Mouse (Mus musculus) neural tube, embryonic 11.5 days (tissue): Measurements from ENCODE around the gene Dnah17. TPM values are rescaled to one million over a fixed set of nuclear protein-coding genes. Genes with fewer than 3 reads are reported as not detected.

Source experiments
- ATAC-seq: fragments of 200-750 bp; cut with Nextera tagmentation; 2 replicates; pipeline ENCODE4 v1.8.0; 2017; ENCODE audit warnings: moderate number of reproducible peaks, mild to moderate bottlenecking, moderate TSS enrichment, moderate library complexity; ENCODE audit not compliant: insufficient read depth, low FRiP score, low TSS enrichment
- DNase-seq: peaks from one replicate; pipeline ENCODE4 v3.0.0-alpha.2; 2015; ENCODE audit warnings: low spot score
- H3K27ac ChIP-seq: fragments of 300-500 bp; sonication (generic); 2 replicates; pipeline ENCODE4 v1.5.1; 2014; ENCODE audit warnings: low read depth, mild to moderate bottlenecking, low read length
- H3K27me3 ChIP-seq: fragments of 300-500 bp; sonication (generic); 2 replicates; pipeline ENCODE4 v1.6.1; 2014; ENCODE audit warnings: mild to moderate bottlenecking, low read length, mixed read lengths; ENCODE audit not compliant: control insufficient read depth, insufficient read depth
- H3K36me3 ChIP-seq: fragments of 300-500 bp; sonication (generic); 2 replicates; pipeline ENCODE4 v1.6.1; 2014; ENCODE audit warnings: mild to moderate bottlenecking, low read length, moderate library complexity, mixed read lengths; ENCODE audit not compliant: control insufficient read depth, insufficient read depth
- H3K4me1 ChIP-seq: fragments of 300-500 bp; sonication (generic); 2 replicates; pipeline ENCODE4 v1.6.1; 2014; ENCODE audit warnings: low read length, mixed read lengths; ENCODE audit not compliant: control insufficient read depth, insufficient read depth
- H3K4me2 ChIP-seq: fragments of 300-500 bp; sonication (generic); 2 replicates; pipeline ENCODE4 v1.6.1; 2014; ENCODE audit warnings: low read depth, mild to moderate bottlenecking, moderate library complexity
- H3K4me3 ChIP-seq: fragments of 300-500 bp; sonication (generic); 2 replicates; pipeline ENCODE4 v1.5.1; 2014; ENCODE audit warnings: low read depth, low read length
- H3K9ac ChIP-seq: fragments of 300-500 bp; sonication (generic); 2 replicates; pipeline ENCODE4 v1.6.1; 2014; ENCODE audit warnings: mild to moderate bottlenecking, low read length
- H3K9me3 ChIP-seq: fragments of 300-500 bp; sonication (generic); 2 replicates; pipeline ENCODE4 v1.6.1; 2016; ENCODE audit warnings: low read length; ENCODE audit not compliant: control insufficient read depth
- WGBS: fragments of 180-500 bp; shearing (Covaris S2); extraction: QIAGEN DNeasy Blood & Tissue Kit; methylation state at CpG from one replicate; pipeline ENCODE4 v1.1.7; 2014; 5-methylcytosine and 5-hydroxymethylcytosine counted together
- polyA plus RNA-seq: library from polyadenylated mRNA; unstranded; fragments of >200 nt; fragmentation: Nextera tagmentation; extraction: Ambion mirVana; gene quantifications from 2 replicates; pipeline ENCODE4 v1.2.1, GENCODE M21; 2014

The Dnah17 gene
- polyA plus RNA-seq, 1 experiment from 2014 or later = 0.13 TPM

DNA sequence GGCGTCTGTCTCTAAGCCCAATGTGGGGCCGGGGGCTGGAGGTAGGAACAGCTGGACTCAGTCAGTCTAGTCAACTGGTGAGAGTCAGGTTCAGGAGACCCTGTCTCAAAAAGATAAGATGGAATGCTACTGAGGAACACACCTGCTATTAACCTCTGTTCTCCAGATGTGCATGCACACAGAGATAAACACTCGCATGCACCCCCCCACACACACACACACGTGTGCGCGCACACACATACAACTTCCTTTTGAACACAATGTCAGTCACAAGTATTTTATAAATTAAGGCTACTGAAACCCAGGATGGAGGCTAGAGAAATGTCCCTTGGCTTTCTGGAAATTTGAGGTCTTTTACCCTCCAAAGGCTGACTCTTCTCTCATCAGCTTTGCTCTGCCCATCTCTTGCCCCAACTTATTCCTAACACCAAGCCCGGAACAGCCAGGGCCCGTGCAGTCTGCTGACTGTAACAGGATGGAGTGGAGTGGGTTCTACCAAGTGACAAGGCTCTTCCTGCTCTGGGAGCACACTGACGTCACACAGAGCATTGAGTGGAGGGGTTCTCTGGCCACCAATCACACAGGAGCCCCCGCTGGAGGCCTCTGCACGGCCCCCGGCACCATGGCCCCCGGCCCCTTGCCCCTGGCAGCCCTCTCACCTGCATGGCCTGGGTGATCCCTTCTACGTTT lies 16.8 kb downstream of the Dnah17 start:
- 86% methylated on average over 14 of the region's 14 CpGs for WGBS
- H3K4me2 ChIP-seq = no peak overlapping the region
- no peak for DNase-seq
- no peaks in the 10 kb centered on the region for H3K9me3 ChIP-seq
- H3K4me1 ChIP-seq = no peaks in the 10 kb centered on the region
- H3K36me3 ChIP-seq = no peaks in the 10 kb centered on the region
- no peaks in the 10 kb centered on the region for H3K27me3 ChIP-seq
- no peak overlapping the region for H3K27ac ChIP-seq
- no peak for ATAC-seq
- no peak overlapping the region for H3K4me3 ChIP-seq
- no peak overlapping the region for H3K9ac ChIP-seq

DNA sequence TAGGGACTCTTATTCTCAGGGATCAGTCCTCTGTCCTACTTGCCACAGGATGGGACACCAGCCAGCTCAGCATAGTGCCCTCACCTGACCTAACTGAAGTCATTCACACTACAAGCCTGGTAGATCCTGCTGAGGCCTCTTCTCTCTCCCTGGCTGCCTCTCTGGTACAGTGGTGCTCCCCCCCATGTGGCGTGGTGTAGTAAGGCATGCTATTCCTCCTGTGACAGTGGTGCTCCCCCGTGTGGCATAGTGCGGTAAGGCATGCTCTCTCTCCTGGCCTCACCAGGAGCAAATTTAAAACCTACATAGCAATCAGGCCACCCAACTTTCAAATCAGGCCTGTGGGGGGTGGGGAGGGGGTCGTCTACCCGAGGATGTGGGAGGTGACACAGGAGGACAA lies 26.4 kb downstream of the Dnah17 start:
- H3K9ac ChIP-seq = no peak overlapping the region
- H3K27ac ChIP-seq = no peak overlapping the region
- WGBS = 12% methylated on average over 5 of the region's 5 CpGs
- H3K4me1 ChIP-seq = no peaks in the 10 kb centered on the region
- H3K4me3 ChIP-seq = no peak overlapping the region
- no peaks in the 10 kb centered on the region for H3K27me3 ChIP-seq
- H3K4me2 ChIP-seq = no peak overlapping the region
- H3K9me3 ChIP-seq = no peaks in the 10 kb centered on the region
- DNase-seq (peak; percentile 85), ATAC-seq (no peak)
- H3K36me3 ChIP-seq = no peaks in the 10 kb centered on the region

DNA sequence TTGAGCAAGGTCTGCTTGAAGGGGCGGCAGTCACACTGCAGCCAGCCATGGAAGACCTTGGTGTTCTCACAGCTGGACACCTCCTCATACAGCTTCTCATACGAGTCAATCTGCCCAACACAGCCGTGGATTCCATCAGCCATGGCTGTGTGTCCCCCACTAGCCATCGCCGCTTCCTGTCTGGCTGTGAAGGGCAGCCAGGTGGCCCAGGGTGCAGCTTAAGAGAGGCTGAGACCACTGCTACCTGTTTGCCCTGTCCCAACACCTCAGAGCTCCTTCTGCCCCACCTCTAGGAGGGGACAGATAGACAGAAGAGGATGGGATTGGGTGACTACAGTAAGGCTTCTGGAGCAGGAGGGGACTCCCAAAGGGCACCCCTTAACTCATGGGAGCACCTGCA lies 27.1 kb downstream of the Dnah17 start:
- no peak overlapping the region for H3K9ac ChIP-seq
- H3K4me3 ChIP-seq = no peak overlapping the region
- no peak; the same call in 1 of the 2 replicates for ATAC-seq
- no peak for DNase-seq
- no peaks in the 10 kb centered on the region for H3K27me3 ChIP-seq
- H3K9me3 ChIP-seq = no peaks in the 10 kb centered on the region
- H3K36me3 ChIP-seq = no peaks in the 10 kb centered on the region
- WGBS = 89% methylated on average over 5 of the region's 5 CpGs
- no peak overlapping the region for H3K4me2 ChIP-seq
- H3K4me1 ChIP-seq = no peaks in the 10 kb centered on the region
- no peak overlapping the region for H3K27ac ChIP-seq

DNA sequence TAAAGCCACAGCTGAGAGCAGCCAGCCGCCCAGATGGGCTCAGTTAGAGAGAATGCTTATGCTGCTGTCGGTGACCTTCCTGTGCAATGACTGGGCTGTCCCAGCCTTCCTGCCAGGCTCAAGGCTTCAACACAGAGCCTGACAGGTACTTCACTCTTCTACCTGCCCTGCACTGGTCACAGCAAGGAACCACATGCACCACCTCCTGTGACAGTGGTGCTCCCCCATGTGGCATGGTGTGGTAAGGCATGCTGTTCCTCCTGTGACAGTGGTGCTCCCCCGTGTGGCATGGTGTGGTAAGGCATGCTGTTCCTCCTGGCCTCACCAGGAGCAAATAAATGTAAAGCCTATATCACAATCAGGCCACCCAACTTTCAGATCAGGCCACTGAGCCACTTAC lies 27.6 kb downstream of the Dnah17 start:
- Histone ChIP-seq H3K27ac (no peak overlapping the region), H3K27me3 (no peaks in the 10 kb centered on the region), H3K4me2 (no peak overlapping the region), H3K9ac (no peak overlapping the region), H3K9me3 (no peaks in the 10 kb centered on the region), H3K36me3 (no peaks in the 10 kb centered on the region), H3K4me3 (no peak overlapping the region), H3K4me1 (no peaks in the 10 kb centered on the region)
- ATAC-seq (no peak), DNase-seq (peak; percentile 86)
- 64% methylated on average over 3 of the region's 3 CpGs for WGBS

DNA sequence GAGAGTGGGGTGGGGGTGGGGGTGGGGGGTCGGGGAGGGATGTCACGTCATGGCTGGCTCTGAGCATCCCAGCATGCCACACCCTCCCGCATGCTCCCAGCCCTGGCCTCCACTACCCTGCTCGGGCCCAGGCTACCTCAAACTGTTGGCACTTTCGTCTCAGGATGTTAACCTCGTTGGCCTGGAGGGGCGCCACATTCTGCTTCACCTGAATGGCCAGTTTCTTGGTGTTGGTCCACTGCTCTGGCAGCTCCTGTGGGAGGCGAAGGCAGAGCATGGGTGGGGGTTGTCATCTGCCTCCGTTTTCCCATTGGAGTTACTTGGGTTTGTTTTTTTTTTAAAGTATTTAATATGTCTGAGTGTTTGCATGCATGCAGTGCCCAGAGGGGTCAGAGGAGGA lies 29.3 kb downstream of the Dnah17 start:
- Histone ChIP-seq H3K4me1 (no peaks in the 10 kb centered on the region), H3K27me3 (no peaks in the 10 kb centered on the region), H3K27ac (no peak overlapping the region), H3K9ac (no peak overlapping the region), H3K9me3 (no peaks in the 10 kb centered on the region), H3K36me3 (no peaks in the 10 kb centered on the region), H3K4me3 (no peak overlapping the region), H3K4me2 (no peak overlapping the region)
- WGBS = 55% methylated on average over 9 of the region's 9 CpGs
- ATAC-seq (no peak), DNase-seq (no peak)

DNA sequence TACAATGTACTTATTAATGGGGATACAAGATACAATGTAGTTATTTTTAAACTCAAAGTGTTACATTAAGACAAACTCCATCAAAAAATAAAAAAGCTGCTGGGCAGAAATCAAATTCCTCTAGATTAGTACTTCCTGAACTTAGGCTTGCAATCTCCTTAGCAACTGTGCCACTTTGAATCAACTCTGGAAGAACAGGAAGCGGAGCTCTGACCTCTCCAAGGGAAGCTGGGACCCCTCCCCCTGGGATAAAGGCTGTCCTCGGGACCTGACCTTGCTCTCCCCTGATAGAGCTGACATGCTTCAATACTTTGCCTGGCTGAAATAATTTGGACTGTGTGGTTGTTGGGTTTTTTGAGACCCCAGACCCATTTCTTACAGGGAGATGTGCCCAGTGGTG lies 33.7 kb downstream of the Dnah17 start:
- no peak overlapping the region for H3K4me3 ChIP-seq
- ATAC-seq (no peak), DNase-seq (no peak)
- no peak overlapping the region for H3K9ac ChIP-seq
- no peaks in the 10 kb centered on the region for H3K4me1 ChIP-seq
- H3K27ac ChIP-seq = no peak overlapping the region
- no peak overlapping the region for H3K4me2 ChIP-seq
- no peaks in the 10 kb centered on the region for H3K9me3 ChIP-seq
- no peaks in the 10 kb centered on the region for H3K36me3 ChIP-seq
- H3K27me3 ChIP-seq = no peaks in the 10 kb centered on the region
- WGBS = 66% methylated on average over 2 of the region's 2 CpGs

DNA sequence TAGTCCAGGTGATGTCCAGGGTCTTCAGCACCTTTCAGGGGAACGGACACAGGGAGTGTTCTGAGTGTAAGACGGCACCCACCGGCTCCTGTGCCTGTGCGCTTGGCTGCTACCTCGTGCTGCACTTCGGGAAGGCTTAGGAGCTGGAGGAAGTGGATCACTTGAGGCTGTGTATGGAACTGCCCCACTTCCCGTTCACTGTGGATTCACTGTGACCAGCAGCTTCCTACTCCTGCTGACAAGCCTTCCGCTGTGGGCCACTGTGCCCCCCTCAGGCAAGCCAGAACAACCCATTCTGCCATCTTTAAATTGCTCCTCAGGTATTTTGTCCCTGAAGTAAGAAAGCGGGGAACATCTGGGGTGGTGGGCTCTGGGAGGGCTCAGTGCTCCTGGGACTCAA lies 35.4 kb downstream of the Dnah17 start:
- Histone ChIP-seq H3K9me3 (no peaks in the 10 kb centered on the region), H3K27me3 (no peaks in the 10 kb centered on the region), H3K27ac (no peak overlapping the region), H3K4me2 (no peak overlapping the region), H3K9ac (no peak overlapping the region), H3K36me3 (no peaks in the 10 kb centered on the region), H3K4me3 (no peak overlapping the region), H3K4me1 (no peaks in the 10 kb centered on the region)
- WGBS = 91% methylated on average over 9 of the region's 9 CpGs
- DNase-seq (no peak), ATAC-seq (no peak)

DNA sequence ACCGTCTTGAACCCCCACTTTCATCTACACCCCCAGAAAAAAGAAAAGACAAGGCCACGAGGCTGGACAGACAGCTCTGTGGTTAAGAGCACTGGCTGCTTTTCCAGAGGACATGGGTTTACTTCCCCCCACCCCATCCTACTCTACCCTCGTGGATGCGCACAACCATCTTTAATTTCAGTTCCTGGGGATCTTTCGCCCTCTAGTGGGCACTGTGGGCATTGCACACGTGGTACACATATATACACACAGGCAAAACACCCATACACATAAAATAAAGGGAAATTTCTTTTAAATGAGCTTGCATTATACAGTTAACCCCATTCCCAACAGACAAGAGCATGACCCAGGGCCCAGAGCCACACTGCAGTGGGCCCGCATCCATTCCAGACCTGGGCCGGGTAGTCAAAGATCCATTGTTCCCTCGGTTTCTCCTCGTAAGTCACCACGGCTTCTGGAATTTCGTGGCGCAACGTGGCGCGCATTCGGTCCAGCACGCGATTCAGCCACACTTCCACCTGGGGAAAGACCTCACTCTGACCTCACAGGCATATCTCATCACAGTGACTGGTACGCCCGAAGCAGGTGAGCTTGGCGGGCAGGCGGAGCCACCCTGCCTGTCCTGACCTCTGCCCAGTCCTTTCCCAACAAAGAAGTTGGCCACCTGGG lies 39.3 kb downstream of the Dnah17 start:
- ATAC-seq (no peak), DNase-seq (no peak)

DNA sequence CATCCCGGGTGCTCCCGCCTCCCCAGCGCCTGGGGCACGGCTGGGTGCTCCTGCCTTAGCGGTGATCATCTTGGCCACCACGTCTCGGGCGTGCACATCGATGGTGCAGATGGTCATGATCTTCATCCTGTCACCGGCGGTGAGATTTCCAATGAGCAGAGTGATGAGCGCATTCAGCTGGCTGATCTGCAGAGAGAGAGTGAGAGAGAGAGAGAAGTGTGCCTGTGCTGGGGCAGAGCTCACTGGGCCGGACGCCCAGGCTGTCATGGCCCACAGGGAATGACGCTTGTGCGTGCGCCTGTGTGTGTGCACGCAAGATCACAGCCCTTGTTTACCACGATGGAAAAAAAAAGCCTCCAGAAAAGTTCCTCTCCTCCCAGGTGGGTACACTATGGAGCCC lies 41.5 kb downstream of the Dnah17 start:
- Histone ChIP-seq H3K36me3 (no peaks in the 10 kb centered on the region), H3K27ac (no peak overlapping the region), H3K27me3 (no peaks in the 10 kb centered on the region), H3K4me3 (no peak overlapping the region), H3K4me1 (no peaks in the 10 kb centered on the region), H3K4me2 (no peak overlapping the region), H3K9me3 (no peaks in the 10 kb centered on the region), H3K9ac (no peak overlapping the region)
- 89% methylated on average over 19 of the region's 19 CpGs for WGBS
- no peak for DNase-seq
- no peak for ATAC-seq

More for the DNA sequence above, 39.3 kb downstream of the Dnah17 start:
- Histone ChIP-seq H3K4me3 (no peak overlapping the region), H3K36me3 (no peaks in the 10 kb centered on the region), H3K4me1 (no peaks in the 10 kb centered on the region), H3K9ac (no peak overlapping the region), H3K4me2 (no peak overlapping the region), H3K9me3 (no peaks in the 10 kb centered on the region), H3K27ac (no peak overlapping the region), H3K27me3 (no peaks in the 10 kb centered on the region)
- WGBS = 87% methylated on average over 23 of the region's 23 CpGs
